Mouse (Mus musculus) ES-E14 (cell line): ENCODE results near the gene Rhog.

Experiments used
- CHD2 ChIP-seq: IDR thresholded peaks from 2 replicates; pipeline ENCODE4 v1.6.1; 2014; ENCODE audit warnings: mild to moderate bottlenecking, low read depth, low read length, inconsistent platforms
- HCFC1 ChIP-seq: IDR thresholded peaks from 2 replicates; pipeline ENCODE4 v1.6.1; 2012; ENCODE audit warnings: low read length, inconsistent platforms, borderline replicate concordance; ENCODE audit not compliant: insufficient read depth
- ZC3H11A ChIP-seq: IDR thresholded peaks from 2 replicates; pipeline ENCODE4 v1.6.1; 2012; ENCODE audit warnings: low read depth, mild to moderate bottlenecking, inconsistent platforms, low read length, borderline replicate concordance
- ZNF384 ChIP-seq: IDR thresholded peaks from 2 replicates; pipeline ENCODE4 v1.6.1; 2012; ENCODE audit warnings: low read depth, low read length, inconsistent platforms

- TF ChIP-seq ZC3H11A (no peak), CHD2 (no peak), HCFC1 (no peak), ZNF384 (no peak)
These were observed 34.0 kb downstream of the Rhog start for GRCm38 (mm10) chr7:102221899-102222298.
